Mouse (Mus musculus): ENCODE data around the gene Copb1.

DNA sequence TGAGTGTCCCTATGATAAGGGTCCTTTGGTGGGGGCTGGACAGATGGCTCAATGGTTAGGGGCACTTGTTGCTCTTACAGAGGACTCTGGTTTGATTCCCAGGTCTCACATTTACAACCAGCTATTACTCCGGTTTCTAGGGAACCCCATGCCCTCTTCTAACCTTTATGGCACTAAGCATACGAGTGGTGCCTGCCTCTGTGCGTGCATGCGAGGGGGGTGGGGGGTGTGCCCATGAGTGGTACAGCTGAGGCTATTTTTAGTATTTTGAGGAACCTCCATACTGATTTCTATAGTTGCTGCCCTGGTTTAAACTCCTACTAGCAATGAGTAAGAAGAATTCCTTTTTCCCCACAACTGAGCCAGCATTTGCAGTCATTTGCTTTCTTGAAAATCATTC lies 60.3 kb downstream of the Copb1 start:
- TF ChIP-seq CTCF (IDR thresholded peaks at IDR 0.05; ENCODE audit: low read depth, low read length) (no peak), POLR2A (IDR thresholded peaks at IDR 0.05; ENCODE audit: insufficient read depth, low read length) (no peak), EP300 (IDR thresholded peaks at IDR 0.05; ENCODE audit: insufficient read depth, low read depth, low read length) (no peak)

All from ES-Bruce4 (cell line).